Mouse (Mus musculus) midbrain, embryonic 12.5 days (tissue): ENCODE measurements around the gene Pnpla2. TPM values are rescaled to one million over a fixed set of nuclear protein-coding genes. Genes with fewer than 3 reads are reported as not detected.

Source experiments
- ATAC-seq: fragments of 200-750 bp; cut with Nextera tagmentation; 2 replicates; pipeline ENCODE4 v1.8.0; 2017; ENCODE audit warnings: low read depth, moderate TSS enrichment, moderate library complexity; ENCODE audit not compliant: low FRiP score
- H3K27ac ChIP-seq: fragments of 300-500 bp; sonication (generic); replicated peaks from 2 replicates; pipeline ENCODE4 v1.5.1; 2016; ENCODE audit warnings: mild to moderate bottlenecking
- H3K27me3 ChIP-seq: fragments of 300-500 bp; sonication (generic); 2 replicates; pipeline ENCODE4 v1.6.1; 2016; ENCODE audit warnings: mild to moderate bottlenecking
- H3K36me3 ChIP-seq: fragments of 300-500 bp; sonication (generic); 2 replicates; pipeline ENCODE4 v1.6.1; 2016
- H3K4me1 ChIP-seq: fragments of 300-500 bp; sonication (generic); 2 replicates; pipeline ENCODE4 v1.6.1; 2016
- H3K4me2 ChIP-seq: fragments of 300-500 bp; sonication (generic); replicated peaks from 2 replicates; pipeline ENCODE4 v1.6.1; 2016; ENCODE audit warnings: mild to moderate bottlenecking, moderate library complexity
- H3K4me3 ChIP-seq: fragments of 300-500 bp; sonication (generic); 2 replicates; pipeline ENCODE4 v1.5.1; 2016; ENCODE audit warnings: mild to moderate bottlenecking
- H3K9ac ChIP-seq: fragments of 300-500 bp; sonication (generic); replicated peaks from 2 replicates; pipeline ENCODE4 v1.6.1; 2016; ENCODE audit warnings: mild to moderate bottlenecking, moderate library complexity
- H3K9me3 ChIP-seq: fragments of 300-500 bp; sonication (generic); 2 replicates; pipeline ENCODE4 v1.6.1; 2016; ENCODE audit warnings: mild to moderate bottlenecking
- WGBS: fragments of 180-500 bp; shearing (Covaris S2); methylation state at CpG from one replicate; pipeline ENCODE4 v1.1.7; 2016; 5-methylcytosine and 5-hydroxymethylcytosine counted together
- polyA plus RNA-seq: library from polyadenylated mRNA; unstranded; fragments of >200 nt; fragmentation: Nextera tagmentation; extraction: Ambion mirVana; gene quantifications from 2 replicates; pipeline ENCODE4 v1.2.1, GENCODE M21; 2016

The Pnpla2 gene
- polyA plus RNA-seq, 1 experiment from 2014 or later: 18.3 TPM

DNA sequence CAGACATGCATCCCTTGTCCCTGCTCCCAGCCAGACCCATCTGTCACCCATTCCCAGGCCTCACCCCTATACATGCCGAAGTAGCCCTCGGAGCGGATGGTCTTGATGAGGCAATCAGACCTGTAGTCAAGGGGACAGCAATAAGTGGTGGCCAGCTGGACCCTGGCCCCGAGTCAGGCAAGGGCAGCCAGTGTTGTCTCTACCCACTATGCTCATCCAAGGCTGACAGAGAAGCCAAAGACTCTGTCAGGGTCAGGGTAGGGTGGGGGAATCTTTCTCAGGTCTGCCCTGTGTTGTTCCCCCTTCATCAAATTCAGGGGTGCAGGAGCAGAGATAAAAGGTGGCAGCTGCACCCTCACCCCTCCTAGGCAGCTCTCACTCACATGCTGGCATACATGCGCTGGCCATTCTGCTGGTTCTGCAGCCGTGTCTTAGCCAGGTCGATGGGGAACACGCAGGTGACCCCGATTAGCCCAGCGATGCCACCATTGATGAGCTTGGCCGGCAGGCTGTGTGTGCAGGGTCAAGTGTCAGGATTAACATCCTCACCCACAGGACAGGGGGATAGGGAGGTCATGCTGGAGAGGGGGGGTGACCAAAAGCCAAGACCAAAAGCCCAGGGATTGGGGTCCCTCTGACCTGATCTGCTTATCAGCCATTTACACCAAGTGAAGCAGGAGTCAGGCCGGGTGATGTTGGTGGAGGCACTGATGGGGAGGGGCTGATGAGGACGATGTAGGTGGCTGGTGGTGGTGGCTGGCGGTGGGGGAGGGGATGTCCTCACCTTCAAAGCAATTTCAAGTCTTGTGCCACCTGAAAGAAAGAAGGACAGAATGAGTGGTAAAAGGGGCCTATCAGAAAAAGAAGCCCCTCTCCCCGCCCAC lies 21.2 kb upstream of the Pnpla2 start:
- Histone ChIP-seq H3K9ac (peak overlapping the region; percentile 71), H3K9me3 (no peaks in the 10 kb centered on the region), H3K4me1 (peaks cover 67% of the 10 kb centered on the region), H3K27ac (peak overlapping the region; percentile 84), H3K4me3 (peak overlapping the region; percentile 58), H3K27me3 (no peaks in the 10 kb centered on the region; the same call in 1 of the 2 replicates), H3K4me2 (peak overlapping the region; percentile 85), H3K36me3 (peaks cover 37% of the 10 kb centered on the region)
- no peak for ATAC-seq
- 71% methylated on average over 15 of the region's 15 CpGs for WGBS

DNA sequence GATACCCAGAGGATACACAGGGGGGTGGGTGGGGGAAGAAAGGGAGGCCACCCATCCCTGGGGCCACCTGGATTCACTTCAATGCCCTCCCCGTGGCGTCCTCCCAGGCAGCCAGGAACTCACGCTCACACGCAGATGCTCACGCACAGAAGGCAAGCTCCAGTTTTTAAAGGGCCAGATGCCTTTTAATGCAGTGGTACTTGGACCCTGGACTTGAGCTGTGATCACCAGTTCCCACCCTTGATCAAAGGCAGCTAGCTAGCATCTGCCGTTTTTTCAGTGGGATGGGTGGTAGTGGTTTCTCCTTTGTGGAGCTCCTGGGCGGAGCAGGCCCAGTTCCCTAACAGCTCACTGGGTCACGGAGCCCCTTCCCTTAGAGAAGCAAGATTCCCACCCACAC lies 20.5 kb upstream of the Pnpla2 start:
- Histone ChIP-seq H3K9me3 (no peaks in the 10 kb centered on the region), H3K4me2 (peak overlapping the region; percentile 85), H3K9ac (peak overlapping the region; percentile 71), H3K4me1 (peaks cover 60% of the 10 kb centered on the region), H3K27ac (peak overlapping the region; percentile 84), H3K4me3 (peak overlapping the region; percentile 58), H3K36me3 (peaks cover 44% of the 10 kb centered on the region), H3K27me3 (no peaks in the 10 kb centered on the region; the same call in 1 of the 2 replicates)
- 11% methylated on average over 8 of the region's 8 CpGs for WGBS
- no peak for ATAC-seq

DNA sequence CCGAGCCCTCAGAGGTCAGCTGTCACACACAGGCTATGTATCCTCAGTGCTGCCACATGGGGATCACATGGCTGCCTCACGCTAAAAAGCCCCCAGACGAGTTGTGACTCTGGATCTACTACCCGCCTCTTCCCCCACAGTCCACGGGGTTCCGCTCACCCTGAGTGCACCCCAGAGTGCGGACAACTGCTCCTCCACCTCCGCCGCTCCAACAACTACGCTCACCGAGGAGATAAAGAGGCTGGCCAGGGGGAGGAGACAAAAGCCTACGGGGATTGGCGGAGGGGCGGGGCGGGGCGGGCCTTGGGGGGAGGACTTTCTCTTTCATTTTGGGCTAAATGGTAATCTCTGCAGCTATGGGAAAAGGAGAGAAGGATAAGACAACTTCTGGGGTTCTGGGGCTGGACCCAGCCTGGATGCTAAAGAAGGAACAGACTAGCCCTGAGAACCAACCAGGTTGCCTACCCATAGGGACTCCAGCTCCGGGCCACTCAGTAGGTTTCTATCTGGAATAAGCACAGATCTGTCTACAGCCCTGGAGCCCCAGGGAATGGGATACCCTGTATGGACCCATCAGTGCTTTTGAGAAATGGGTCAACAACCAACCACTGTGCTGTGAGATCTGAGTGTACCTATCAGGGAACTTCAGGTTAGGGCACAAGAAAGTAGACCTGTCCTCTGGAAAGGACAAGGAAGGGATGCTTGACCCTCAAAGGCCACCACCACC lies 19.7 kb upstream of the Pnpla2 start:
- H3K36me3 ChIP-seq: peaks cover 50% of the 10 kb centered on the region
- peaks cover 52% of the 10 kb centered on the region for H3K4me1 ChIP-seq
- peak overlapping the region; percentile 85 for H3K4me2 ChIP-seq
- H3K9me3 ChIP-seq: no peaks in the 10 kb centered on the region
- H3K9ac ChIP-seq: peak overlapping the region; percentile 71
- H3K4me3 ChIP-seq: peak overlapping the region; percentile 58
- 4% methylated on average over 17 of the region's 17 CpGs for WGBS
- no peaks in the 10 kb centered on the region; the same call in 1 of the 2 replicates for H3K27me3 ChIP-seq
- peak overlapping the region; percentile 84 for H3K27ac ChIP-seq
- peak; percentile 19; the same call in 1 of the 2 replicates for ATAC-seq

DNA sequence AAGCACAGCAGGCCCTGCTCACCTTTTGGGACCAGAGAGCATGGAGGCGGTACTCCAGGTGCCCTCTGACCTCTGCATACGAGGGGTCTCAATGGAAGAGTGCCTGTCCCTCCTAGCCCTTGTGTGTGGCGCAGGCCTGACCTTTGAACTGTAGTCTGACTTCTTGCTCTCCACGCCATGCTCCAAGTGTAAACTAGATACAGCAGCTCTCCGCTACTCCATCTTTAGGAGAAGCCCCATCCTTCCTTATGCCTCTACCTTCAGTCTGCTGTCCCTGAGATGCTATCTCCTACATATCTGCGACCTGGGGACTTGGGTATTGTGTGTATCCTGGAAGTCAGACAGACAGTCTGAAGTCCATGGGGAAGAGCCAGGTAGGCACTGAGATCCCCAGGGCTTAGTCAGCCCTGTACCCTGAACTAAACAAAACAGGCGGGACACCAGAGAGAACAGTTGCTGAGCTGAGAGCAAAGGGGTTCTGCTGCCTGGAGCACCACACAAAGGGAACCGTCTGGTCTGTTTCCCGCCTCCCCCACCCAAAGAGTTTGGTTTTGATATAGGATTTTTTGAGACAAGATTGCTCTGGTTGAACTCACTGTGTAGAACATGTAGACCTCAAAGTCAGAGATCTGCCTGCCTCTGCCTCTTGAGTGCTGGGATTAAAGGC lies 19.0 kb upstream of the Pnpla2 start:
- Histone ChIP-seq H3K4me2 (peak overlapping the region; percentile 89), H3K4me1 (peaks cover 50% of the 10 kb centered on the region), H3K27me3 (no peaks in the 10 kb centered on the region; the same call in 1 of the 2 replicates), H3K36me3 (peaks cover 43% of the 10 kb centered on the region), H3K9me3 (no peaks in the 10 kb centered on the region), H3K4me3 (0 out of 2 replicates have a peak overlapping the region, but pooled peaks have one; percentile 65), H3K9ac (no peak overlapping the region), H3K27ac (peak overlapping the region; percentile 63; the same call in 1 of the 2 replicates)
- 75% methylated on average over 9 of the region's 9 CpGs for WGBS
- no peak for ATAC-seq

DNA sequence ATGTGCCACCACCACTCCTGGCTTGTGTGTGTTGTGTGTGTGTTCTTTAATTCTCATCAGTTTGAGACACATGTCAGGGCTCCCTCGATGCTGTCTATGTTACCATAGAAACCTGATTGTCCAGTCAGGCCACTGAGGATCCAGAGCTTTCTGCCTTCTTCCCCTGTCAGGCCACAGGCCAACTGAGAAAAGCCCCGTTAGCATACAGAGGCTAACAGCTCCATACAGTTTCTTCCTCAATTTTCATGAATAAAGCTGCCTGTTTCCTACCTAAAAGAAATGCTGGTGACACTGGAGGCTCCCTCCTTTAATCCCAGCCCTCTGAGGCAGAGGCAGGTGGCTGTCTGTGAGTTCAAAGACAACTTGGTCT lies 18.5 kb upstream of the Pnpla2 start:
- peak overlapping the region; percentile 65 for H3K4me3 ChIP-seq
- H3K36me3 ChIP-seq: peaks cover 40% of the 10 kb centered on the region
- H3K9me3 ChIP-seq: no peaks in the 10 kb centered on the region
- 40% methylated on average over 2 of the region's 2 CpGs for WGBS
- peak overlapping the region; percentile 63 for H3K27ac ChIP-seq
- peak overlapping the region; percentile 78 for H3K9ac ChIP-seq
- no peak for ATAC-seq
- peaks cover 51% of the 10 kb centered on the region for H3K4me1 ChIP-seq
- H3K4me2 ChIP-seq: peak overlapping the region; percentile 89
- H3K27me3 ChIP-seq: no peaks in the 10 kb centered on the region; the same call in 1 of the 2 replicates

DNA sequence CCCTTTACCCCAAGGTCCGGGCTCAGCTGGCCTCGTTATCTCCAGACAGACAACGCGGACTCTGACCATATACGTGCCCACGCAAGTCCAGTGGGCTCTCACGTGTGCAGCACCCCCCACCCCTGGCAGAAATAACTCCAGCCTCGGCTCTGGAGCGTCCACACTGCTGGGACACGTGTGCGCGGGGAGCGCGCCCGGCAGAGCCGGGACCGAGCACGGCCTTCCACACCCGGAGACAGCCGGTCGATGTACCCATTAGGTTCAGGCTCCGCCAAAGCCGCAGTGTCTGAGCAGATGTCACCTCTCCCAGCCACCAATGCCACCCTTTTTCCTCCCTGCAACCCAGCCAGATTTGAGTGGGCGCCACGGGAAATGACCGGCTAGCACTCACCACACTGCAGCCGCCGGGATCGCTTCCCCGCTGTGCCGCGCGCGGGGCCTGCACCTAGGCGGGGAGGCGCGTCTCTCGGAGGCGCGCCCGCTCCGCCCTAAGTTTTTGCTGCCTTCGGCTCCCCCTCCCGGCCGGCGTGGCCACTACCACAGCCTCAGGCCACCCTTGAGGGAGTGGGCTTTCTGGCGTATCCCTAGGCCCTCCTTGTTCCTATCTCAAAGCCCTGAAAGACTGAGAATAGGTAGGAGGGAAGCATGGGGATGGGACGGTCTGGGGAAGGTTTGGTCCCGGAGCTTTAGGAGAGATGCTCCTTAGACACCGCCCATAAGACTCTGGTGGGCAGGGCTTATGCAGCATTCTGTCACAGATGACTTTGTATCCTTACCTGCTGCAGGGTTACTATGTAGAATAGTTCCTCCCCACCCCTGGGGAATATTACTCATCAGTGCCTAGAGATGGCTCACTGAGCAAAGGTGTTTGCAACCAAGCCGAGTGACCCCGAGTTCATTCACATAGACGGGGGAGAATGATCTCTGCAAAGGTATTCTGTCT lies 17.5 kb upstream of the Pnpla2 start, which contains the start of gene Slc25a22:
Slc25a22 (minus strand) TSS at position 715 of the 943 bp plus-strand sequence.
- peaks cover 34% of the 10 kb centered on the region for H3K36me3 ChIP-seq

DNA sequence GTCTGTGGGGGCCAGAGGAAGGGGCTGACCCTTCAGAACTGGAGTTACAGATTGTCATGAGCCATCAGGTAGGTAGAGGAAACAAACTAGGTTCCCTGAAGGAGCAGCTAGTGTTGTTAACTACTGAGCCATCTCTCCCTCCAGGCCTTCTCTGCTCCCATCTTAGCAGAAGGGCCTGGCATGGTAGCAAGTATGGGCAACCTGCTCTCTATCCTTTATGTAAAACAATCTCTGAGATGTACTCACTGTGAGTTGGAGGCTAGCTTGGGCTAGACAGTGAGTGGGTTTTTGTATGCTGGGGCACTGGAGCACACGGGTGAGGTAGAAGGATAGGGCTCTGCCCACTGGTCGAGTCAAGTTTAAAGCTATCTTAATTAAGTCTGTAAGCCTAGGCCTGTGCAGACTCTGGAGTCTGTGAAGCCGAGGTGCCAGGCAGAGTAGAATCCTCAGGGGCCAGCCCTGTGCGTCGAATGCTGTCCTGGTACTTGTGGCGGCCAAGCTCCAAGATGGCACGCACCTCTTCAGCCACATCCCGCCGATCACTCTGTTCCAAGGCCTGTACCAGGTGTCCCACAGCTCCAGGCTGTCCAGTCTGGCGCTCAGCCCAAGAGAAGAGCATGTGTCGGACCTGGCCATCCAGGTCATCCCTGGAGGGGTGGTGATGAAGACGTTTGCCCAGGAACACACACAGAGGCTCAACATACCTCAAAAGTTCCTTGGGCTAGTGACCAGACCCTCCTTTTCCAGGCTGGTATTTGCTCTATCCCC lies 16.6 kb upstream of the Pnpla2 start:
- no peak for ATAC-seq
- H3K4me1 ChIP-seq: peaks cover 61% of the 10 kb centered on the region
- no peak overlapping the region; the same call in 1 of the 2 replicates for H3K27ac ChIP-seq
- H3K9me3 ChIP-seq: no peaks in the 10 kb centered on the region
- H3K27me3 ChIP-seq: no peaks in the 10 kb centered on the region; the same call in 1 of the 2 replicates
- 91% methylated on average over 12 of the region's 12 CpGs for WGBS
- H3K4me2 ChIP-seq: no peak overlapping the region
- H3K36me3 ChIP-seq: peaks cover 27% of the 10 kb centered on the region
- H3K9ac ChIP-seq: no peak overlapping the region
- H3K4me3 ChIP-seq: no peak overlapping the region

More for the DNA sequence above, 17.5 kb upstream of the Pnpla2 start, which contains the start of gene Slc25a22:
- Histone ChIP-seq H3K4me3 (peak within 1 kb of the TSS; percentile 65), H3K9me3 (no peaks in the 10 kb centered on the region), H3K4me1 (peaks cover 60% of the 10 kb centered on the region), H3K4me2 (peak within 1 kb of the TSS; percentile 89), H3K27ac (peak within 1 kb of the TSS; percentile 63), H3K9ac (peak within 1 kb of the TSS; percentile 78), H3K27me3 (no peaks in the 10 kb centered on the region; the same call in 1 of the 2 replicates)
- ATAC-seq: peak; percentile 73
- 5% methylated on average over 53 of the region's 53 CpGs for WGBS

DNA sequence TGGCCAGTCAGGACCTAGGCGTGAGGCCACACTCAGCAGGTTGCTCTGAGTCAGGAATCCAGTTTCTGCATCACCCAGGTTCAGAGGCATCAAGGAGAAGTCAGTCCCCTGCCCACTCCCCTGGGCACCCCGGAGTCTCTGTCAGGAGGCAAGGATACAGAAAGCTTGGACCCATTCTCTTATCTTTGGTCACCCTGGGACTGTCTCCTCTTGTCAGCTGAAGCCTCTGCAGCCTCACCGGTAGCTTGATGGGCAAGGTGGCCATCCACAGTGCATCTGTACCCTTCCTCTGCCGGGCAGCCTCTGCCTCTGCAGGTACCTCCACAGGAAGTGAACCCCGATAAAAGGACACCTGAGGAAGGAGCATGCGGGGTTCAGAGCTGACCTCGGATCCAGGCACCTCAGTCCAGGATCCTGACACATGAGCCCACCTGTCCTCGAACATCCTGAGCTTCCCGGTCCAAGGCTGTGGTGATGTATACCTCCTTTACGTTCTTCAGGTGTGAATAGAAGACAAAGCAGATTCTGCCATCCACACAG lies 15.8 kb upstream of the Pnpla2 start:
- H3K9ac ChIP-seq: no peak overlapping the region
- no peaks in the 10 kb centered on the region for H3K9me3 ChIP-seq
- H3K4me1 ChIP-seq: peaks cover 61% of the 10 kb centered on the region
- WGBS: 93% methylated on average over 10 of the region's 10 CpGs
- H3K4me2 ChIP-seq: no peak overlapping the region
- no peak for ATAC-seq
- no peak overlapping the region for H3K4me3 ChIP-seq
- no peak overlapping the region for H3K27ac ChIP-seq
- H3K36me3 ChIP-seq: peaks cover 24% of the 10 kb centered on the region
- H3K27me3 ChIP-seq: no peaks in the 10 kb centered on the region; the same call in 1 of the 2 replicates

DNA sequence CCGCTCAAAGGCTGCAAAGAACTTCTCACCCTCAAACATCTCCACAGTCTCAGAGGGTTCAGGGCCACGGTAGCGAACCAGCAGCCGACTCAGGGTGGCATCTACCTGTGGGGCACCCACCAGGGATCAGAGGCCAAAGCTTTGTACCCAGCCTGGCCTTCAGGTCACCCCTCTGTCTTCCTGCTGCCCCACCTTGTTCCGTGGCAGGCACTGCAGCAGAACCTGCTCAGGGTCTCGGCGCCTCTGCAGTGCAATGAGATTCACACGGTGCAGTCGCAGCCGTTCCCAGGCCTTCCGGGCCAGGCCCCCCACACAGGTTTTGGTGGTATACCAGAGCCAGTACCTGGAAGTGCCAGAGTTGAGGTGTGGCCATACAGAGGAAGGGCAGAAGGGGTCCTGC lies 15.2 kb upstream of the Pnpla2 start:
- no peak overlapping the region for H3K4me3 ChIP-seq
- no peaks in the 10 kb centered on the region for H3K9me3 ChIP-seq
- ATAC-seq: no peak
- H3K27me3 ChIP-seq: no peaks in the 10 kb centered on the region; the same call in 1 of the 2 replicates
- no peak overlapping the region for H3K9ac ChIP-seq
- WGBS: 95% methylated on average over 11 of the region's 11 CpGs
- H3K4me1 ChIP-seq: peaks cover 56% of the 10 kb centered on the region
- H3K4me2 ChIP-seq: no peak overlapping the region
- no peak overlapping the region for H3K27ac ChIP-seq
- H3K36me3 ChIP-seq: peaks cover 24% of the 10 kb centered on the region

DNA sequence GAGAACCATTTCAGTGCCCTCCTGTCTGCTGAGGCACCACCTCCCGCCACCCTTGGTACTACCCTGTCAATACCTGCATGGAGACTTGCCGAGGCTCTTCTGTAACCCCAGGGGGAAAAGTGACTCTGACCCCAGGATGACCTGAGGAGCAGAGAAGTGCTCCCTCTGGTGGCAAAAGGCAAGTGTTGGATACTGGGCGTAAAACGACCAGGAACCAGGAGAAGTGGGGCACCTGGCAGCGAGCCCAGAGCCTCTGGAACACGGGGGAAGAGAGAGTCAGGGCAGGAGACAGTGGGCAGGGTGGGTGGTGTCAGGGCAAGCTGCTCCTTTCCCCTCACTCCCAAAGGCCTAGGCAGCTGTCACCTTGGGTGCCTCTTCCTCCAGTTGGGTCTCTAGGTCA lies 14.4 kb upstream of the Pnpla2 start:
- H3K27ac ChIP-seq: no peak overlapping the region
- H3K27me3 ChIP-seq: no peaks in the 10 kb centered on the region; the same call in 1 of the 2 replicates
- no peak overlapping the region for H3K9ac ChIP-seq
- peaks cover 48% of the 10 kb centered on the region for H3K4me1 ChIP-seq
- no peak for ATAC-seq
- H3K4me2 ChIP-seq: no peak overlapping the region
- peaks cover 24% of the 10 kb centered on the region for H3K36me3 ChIP-seq
- H3K4me3 ChIP-seq: no peak overlapping the region
- H3K9me3 ChIP-seq: no peaks in the 10 kb centered on the region
- WGBS: 39% methylated on average over 6 of the region's 6 CpGs
